Mouse (Mus musculus): ENCODE data around the gene Sptssa.

- TF ChIP-seq CTCF (conservative IDR thresholded peaks at IDR 0.05 in 1 of 2, IDR thresholded peaks at IDR 0.05 in 1 of 2; ENCODE audit: low read depth in 2 of 2, low read length in 2 of 2), result no peak
- no peak for TF ChIP-seq EP300 (IDR thresholded peaks at IDR 0.05; ENCODE audit: low read length)
- TF ChIP-seq ZKSCAN1 (IDR thresholded peaks at IDR 0.05; ENCODE audit: borderline replicate concordance, low read depth, low read length), result no peak
- TF ChIP-seq POLR2A (IDR thresholded peaks at IDR 0.05; ENCODE audit: low read depth, low read length), result no peak
- no peak for TF ChIP-seq NRF1 (IDR thresholded peaks at IDR 0.05; ENCODE audit: low read depth, low read length)
- no peak for TF ChIP-seq POLR2AphosphoS2 (IDR thresholded peaks at IDR 0.05; ENCODE audit: low read depth, low read length)
- no peak for TF ChIP-seq RCOR1 (conservative IDR thresholded peaks at IDR 0.05; ENCODE audit: low read depth, low read length)
- no peak for TF ChIP-seq ETS1 (conservative IDR thresholded peaks at IDR 0.05; ENCODE audit: low read depth, low read length)
- no peak for TF ChIP-seq E2F4 (IDR thresholded peaks at IDR 0.05; ENCODE audit: insufficient replicate concordance, low read depth, low read length)
- TF ChIP-seq GABPA (IDR thresholded peaks at IDR 0.05; ENCODE audit: insufficient replicate concordance, low read depth, low read length), result no peak
- TF ChIP-seq CHD2 (IDR thresholded peaks at IDR 0.05; ENCODE audit: low read length), result no peak
- TF ChIP-seq HCFC1 (IDR thresholded peaks at IDR 0.05; ENCODE audit: low read depth, low read length), result no peak
- TF ChIP-seq ELF1 (IDR thresholded peaks at IDR 0.05; ENCODE audit: low read depth, low read length), result no peak
These were observed 36.2 kb downstream of the Sptssa start for GRCm38 (mm10) chr12:54620042-54620705.

Data from CH12.LX (cell line).